Mouse (Mus musculus): Measurements from ENCODE around the gene 1700086D15Rik.

DNA sequence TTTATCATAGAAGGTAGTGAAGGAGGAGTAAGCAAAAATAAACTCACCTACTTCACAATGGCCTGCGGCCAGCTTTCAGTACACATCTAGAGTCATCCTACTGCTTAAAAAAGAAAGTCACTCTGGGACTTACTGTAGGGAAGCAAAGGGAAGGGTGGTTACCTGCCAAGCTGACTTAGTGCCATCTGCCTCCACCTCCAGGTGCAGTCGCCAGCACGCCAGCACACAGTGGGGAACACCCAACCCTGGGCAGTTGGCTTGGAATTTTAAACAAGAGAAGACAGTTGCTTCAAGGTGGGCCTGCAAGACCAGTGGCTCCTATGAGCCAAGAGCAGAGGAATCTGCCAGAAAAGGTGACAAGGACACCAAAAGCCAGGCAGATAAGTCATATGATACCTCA lies 55.6 kb downstream of the 1700086D15Rik start:
- TF ChIP-seq POLR2A (IDR thresholded peaks at IDR 0.05; ENCODE audit: borderline replicate concordance, extremely low read depth, insufficient read depth, insufficient read length, poor library complexity, severe bottlenecking) (no peak), CTCF (IDR thresholded peaks at IDR 0.05; ENCODE audit: borderline replicate concordance, extremely low read depth, insufficient read depth, insufficient read length) (no peak)

Data from brain, embryonic 14.5 days (tissue).